Mouse (Mus musculus) hindbrain, embryonic 14.5 days (tissue): Measurements from ENCODE around the gene Syt8. TPM values are rescaled to one million over a fixed set of nuclear protein-coding genes. Genes with fewer than 3 reads are reported as not detected.

ENCODE experiments used
- ATAC-seq: fragments of 200-750 bp; cut with Nextera tagmentation; 2 replicates; pipeline ENCODE4 v1.8.0; 2017; ENCODE audit warnings: moderate number of reproducible peaks, mild to moderate bottlenecking, moderate TSS enrichment, moderate library complexity; ENCODE audit not compliant: low FRiP score
- DNase-seq: peaks from one replicate; pipeline ENCODE4 v3.0.0-alpha.2; 2015; ENCODE audit warnings: low spot score
- H3K27ac ChIP-seq: fragments of 300-500 bp; sonication (generic); 2 replicates; pipeline ENCODE4 v1.5.1; 2014; ENCODE audit warnings: mild to moderate bottlenecking, moderate library complexity
- H3K27me3 ChIP-seq: fragments of 300-500 bp; sonication (generic); 2 replicates; pipeline ENCODE4 v1.6.1; 2014; ENCODE audit warnings: mild to moderate bottlenecking, low read length, mixed read lengths; ENCODE audit not compliant: control insufficient read depth, insufficient read depth
- H3K36me3 ChIP-seq: fragments of 300-500 bp; sonication (generic); replicated peaks from 2 replicates; pipeline ENCODE4 v1.6.1; 2014; ENCODE audit not compliant: control insufficient read depth, insufficient read depth
- H3K4me1 ChIP-seq: fragments of 300-500 bp; sonication (generic); replicated peaks from 2 replicates; pipeline ENCODE4 v1.6.1; 2014; ENCODE audit warnings: antibody characterized with exemption, low read length, mixed read lengths; ENCODE audit not compliant: control insufficient read depth, insufficient read depth
- H3K4me2 ChIP-seq: fragments of 300-500 bp; sonication (generic); replicated peaks from 2 replicates; pipeline ENCODE4 v1.6.1; 2014; ENCODE audit warnings: mild to moderate bottlenecking, moderate library complexity
- H3K4me3 ChIP-seq: fragments of 300-500 bp; sonication (generic); replicated peaks from 2 replicates; pipeline ENCODE4 v1.5.1; 2014; ENCODE audit warnings: mild to moderate bottlenecking, low read length
- H3K9ac ChIP-seq: fragments of 300-500 bp; sonication (generic); 2 replicates; pipeline ENCODE4 v1.6.1; 2014
- H3K9me3 ChIP-seq: fragments of 300-500 bp; sonication (generic); 2 replicates; pipeline ENCODE4 v1.6.1; 2016; ENCODE audit warnings: low read length; ENCODE audit not compliant: control insufficient read depth
- WGBS: fragments of 180-500 bp; shearing (Covaris S2); extraction: QIAGEN DNeasy Blood & Tissue Kit; methylation state at CpG from one replicate; pipeline ENCODE4 v1.1.7; 2014; 5-methylcytosine and 5-hydroxymethylcytosine counted together
- polyA plus RNA-seq: library from polyadenylated mRNA; unstranded; fragments of >200 nt; fragmentation: Nextera tagmentation; extraction: Ambion mirVana; gene quantifications from 2 replicates; pipeline ENCODE4 v1.2.1, GENCODE M21; 2014

The Syt8 gene
- polyA plus RNA-seq, 1 experiment from 2014 or later = not detected

DNA sequence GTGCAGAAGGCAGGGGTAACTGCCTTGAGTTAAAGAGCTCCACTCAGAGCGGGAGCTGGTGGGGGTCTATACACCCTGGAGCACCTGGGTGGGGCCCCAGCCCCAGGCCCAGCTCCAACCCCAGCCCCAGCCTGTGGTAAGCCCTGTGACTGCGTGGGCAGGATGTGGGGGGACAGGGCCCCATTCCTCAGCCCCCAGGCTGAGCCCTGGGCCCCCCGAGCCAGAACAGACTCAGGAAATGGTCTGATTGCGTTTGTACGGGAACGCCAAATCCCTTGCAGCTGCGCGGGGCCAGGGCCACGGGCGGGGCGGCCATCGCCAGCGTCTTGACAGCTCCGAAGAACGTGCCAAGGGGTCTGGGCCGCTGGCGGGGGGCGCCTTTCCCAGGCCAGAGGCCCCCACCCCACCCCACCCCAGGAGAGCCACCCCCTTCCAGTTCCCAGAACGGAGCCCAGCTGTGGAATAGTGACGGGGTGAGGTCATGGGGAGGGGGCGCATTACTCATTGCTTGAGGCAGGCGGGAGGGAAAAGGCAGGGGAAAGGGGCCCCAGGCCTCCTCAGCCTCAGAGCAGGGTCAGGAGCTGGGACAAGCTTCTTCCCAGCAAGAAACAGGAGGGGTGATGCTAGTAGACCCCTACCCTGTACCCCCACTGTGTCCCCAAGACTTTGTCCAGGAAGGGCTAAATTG, 47.1 kb downstream of the Syt8 start:
- Histone ChIP-seq H3K4me2 (peak overlapping the region; percentile 57), H3K9me3 (no peaks in the 10 kb centered on the region), H3K27ac (peak overlapping the region; percentile 40), H3K4me1 (peaks cover 14% of the 10 kb centered on the region), H3K36me3 (no peaks in the 10 kb centered on the region), H3K27me3 (no peaks in the 10 kb centered on the region), H3K4me3 (peak overlapping the region; percentile 15), H3K9ac (peak overlapping the region; percentile 57)
- ATAC-seq (peak; percentile 44), DNase-seq (peak; percentile 32)
- WGBS = 2% methylated on average over 18 of the region's 22 CpGs

DNA sequence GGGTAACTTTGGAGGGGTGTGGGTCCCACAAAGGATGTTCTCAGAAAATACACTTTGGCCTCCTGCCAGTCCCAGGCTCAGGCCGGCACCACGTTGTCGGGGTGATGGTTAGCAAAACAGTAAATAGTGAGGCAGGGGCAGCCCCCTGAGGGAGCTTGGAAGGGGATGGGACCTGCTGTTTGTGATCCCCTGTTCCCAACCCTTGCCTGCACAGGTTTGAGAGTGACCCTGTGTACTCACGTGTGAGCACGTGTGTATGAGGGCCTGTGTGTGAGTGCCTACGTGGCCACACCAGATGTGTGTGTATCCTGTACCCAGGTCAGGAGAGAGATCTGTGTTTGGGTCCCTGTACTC, 47.6 kb downstream of the Syt8 start:
- WGBS = 24% methylated on average over 6 of the region's 6 CpGs

DNA sequence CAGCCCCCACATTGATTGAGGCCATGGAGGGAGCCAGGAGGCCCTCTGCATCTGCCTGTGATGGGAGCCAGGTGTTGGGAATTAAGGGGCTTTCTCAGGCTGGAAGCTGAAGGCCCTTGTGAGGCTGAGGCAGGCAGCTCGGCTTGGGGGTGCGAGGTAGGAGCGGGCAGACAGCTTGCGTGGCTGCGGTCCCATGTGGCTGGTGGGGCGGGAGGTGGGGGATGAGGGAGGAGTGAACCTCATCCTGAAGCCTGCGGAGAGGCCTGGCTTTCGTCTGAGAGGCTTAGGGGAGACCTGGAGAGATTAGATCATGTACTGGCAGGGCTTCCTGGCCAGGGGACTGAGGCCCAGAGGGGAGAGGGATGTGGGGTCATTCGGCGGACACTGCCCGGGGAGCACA, 48.5 kb downstream of the Syt8 start:
- peaks cover 18% of the 10 kb centered on the region for H3K4me1 ChIP-seq
- no peaks in the 10 kb centered on the region for H3K9me3 ChIP-seq
- DNase-seq (no peak), ATAC-seq (no peak)
- no peaks in the 10 kb centered on the region for H3K27me3 ChIP-seq
- no peak overlapping the region for H3K4me3 ChIP-seq
- no peak overlapping the region for H3K9ac ChIP-seq
- H3K36me3 ChIP-seq = no peaks in the 10 kb centered on the region
- no peak overlapping the region for H3K4me2 ChIP-seq
- H3K27ac ChIP-seq = no peak overlapping the region; the same call in 1 of the 2 replicates
- WGBS = 52% methylated on average over 11 of the region's 11 CpGs

More for the DNA sequence above, 47.6 kb downstream of the Syt8 start:
- H3K27me3 ChIP-seq = no peaks in the 10 kb centered on the region
- H3K4me1 ChIP-seq = peaks cover 14% of the 10 kb centered on the region
- H3K27ac ChIP-seq = peak overlapping the region; percentile 40; the same call in 1 of the 2 replicates
- no peaks in the 10 kb centered on the region for H3K9me3 ChIP-seq
- ATAC-seq = peak; percentile 10; the same call in 1 of the 2 replicates
- H3K4me3 ChIP-seq = no peak overlapping the region
- H3K36me3 ChIP-seq = no peaks in the 10 kb centered on the region
- H3K4me2 ChIP-seq = peak overlapping the region; percentile 57
- H3K9ac ChIP-seq = peak overlapping the region; percentile 57
- no peak for DNase-seq

DNA sequence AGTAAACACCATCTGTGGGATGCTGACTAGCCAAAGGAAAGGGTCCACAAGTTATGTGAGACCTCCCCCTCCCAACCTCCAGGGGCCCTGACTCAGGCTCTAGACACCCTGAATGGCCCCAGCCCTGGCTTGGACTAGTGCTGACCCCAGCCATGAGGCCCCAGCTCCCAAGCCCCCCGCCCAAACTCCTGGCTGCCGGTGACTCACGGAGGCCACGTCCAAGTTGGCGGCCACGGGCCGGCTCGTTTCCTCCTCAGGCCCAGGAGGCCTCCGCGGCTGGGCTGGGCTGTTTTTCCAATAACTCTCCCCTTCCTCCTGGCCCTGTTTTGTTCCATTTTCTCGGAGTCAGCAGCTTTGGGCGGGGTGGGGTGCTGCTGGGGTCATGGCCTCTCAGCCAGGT, 50.1 kb downstream of the Syt8 start:
- Histone ChIP-seq H3K4me3 (no peak overlapping the region), H3K4me1 (peaks cover 18% of the 10 kb centered on the region), H3K27me3 (no peaks in the 10 kb centered on the region), H3K4me2 (no peak overlapping the region), H3K9me3 (no peaks in the 10 kb centered on the region), H3K9ac (no peak overlapping the region), H3K36me3 (no peaks in the 10 kb centered on the region), H3K27ac (no peak overlapping the region)
- 77% methylated on average over 12 of the region's 12 CpGs for WGBS
- DNase-seq (no peak), ATAC-seq (no peak)

DNA sequence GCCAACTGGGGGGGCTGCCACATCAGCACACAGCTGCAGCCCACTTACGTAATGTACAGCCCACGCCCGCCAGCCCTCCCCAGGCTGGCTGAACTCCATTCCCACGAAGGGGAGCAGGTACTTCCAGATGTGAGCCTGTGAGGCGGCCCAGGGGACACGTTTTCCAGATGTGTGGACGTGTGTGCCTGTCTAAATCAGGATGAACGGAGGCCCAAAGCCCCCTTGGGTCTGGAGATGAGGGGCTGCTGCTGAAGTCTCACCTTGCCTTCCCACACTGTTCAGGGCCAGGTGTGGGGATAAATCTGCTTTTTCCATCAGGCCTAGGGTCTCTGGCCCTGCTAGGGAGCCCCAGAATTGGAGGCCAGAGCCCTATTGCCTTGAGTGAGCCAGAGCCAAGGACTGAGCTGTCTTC, 52.1 kb downstream of the Syt8 start:
- H3K27ac ChIP-seq = 0 out of 2 replicates have a peak overlapping the region, but pooled peaks have one; percentile 7
- no peak for ATAC-seq

DNA sequence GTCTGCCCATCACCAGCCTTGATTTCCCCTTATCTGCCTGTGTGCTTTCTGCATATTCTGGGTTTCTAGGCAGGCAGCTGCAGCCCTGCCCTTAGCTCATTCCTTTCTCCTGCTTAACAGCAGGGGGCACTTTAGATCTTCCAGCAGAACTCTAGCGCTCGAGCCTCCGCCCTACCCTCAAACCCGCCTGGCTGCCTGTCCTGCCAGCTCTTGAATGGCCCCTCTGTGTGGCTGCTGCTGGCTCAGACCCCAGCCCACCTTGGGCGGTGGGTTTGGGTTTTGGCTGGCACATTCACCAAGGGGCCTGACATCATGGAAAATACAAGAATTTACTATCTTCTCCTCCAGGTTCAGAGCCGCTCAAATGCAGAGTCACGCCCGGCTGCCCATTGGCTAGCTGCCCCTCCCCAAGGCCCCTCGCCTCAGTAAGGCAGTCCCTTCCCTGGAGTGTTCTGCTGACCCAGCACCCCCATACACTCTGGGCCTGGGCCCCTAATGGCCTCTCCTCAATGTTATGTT, 52.8 kb downstream of the Syt8 start:
- Histone ChIP-seq H3K9me3 (no peaks in the 10 kb centered on the region), H3K27me3 (no peaks in the 10 kb centered on the region), H3K27ac (0 out of 2 replicates have a peak overlapping the region, but pooled peaks have one; percentile 7), H3K9ac (no peak overlapping the region), H3K36me3 (no peaks in the 10 kb centered on the region), H3K4me1 (peaks cover 7% of the 10 kb centered on the region), H3K4me3 (no peak overlapping the region), H3K4me2 (0 out of 2 replicates have a peak overlapping the region, but pooled peaks have one; percentile 15)
- ATAC-seq = peak; percentile 74; the same call in 1 of the 2 replicates
- peak; percentile 66 for DNase-seq
- 23% methylated on average over 9 of the region's 9 CpGs for WGBS

More for the DNA sequence above, 52.1 kb downstream of the Syt8 start:
- H3K9me3 ChIP-seq = no peaks in the 10 kb centered on the region
- WGBS = 73% methylated on average over 8 of the region's 8 CpGs
- no peaks in the 10 kb centered on the region for H3K36me3 ChIP-seq
- H3K27me3 ChIP-seq = no peaks in the 10 kb centered on the region
- no peak overlapping the region for H3K4me3 ChIP-seq
- no peak overlapping the region for H3K4me2 ChIP-seq
- DNase-seq = no peak
- H3K4me1 ChIP-seq = peaks cover 14% of the 10 kb centered on the region
- no peak overlapping the region for H3K9ac ChIP-seq

DNA sequence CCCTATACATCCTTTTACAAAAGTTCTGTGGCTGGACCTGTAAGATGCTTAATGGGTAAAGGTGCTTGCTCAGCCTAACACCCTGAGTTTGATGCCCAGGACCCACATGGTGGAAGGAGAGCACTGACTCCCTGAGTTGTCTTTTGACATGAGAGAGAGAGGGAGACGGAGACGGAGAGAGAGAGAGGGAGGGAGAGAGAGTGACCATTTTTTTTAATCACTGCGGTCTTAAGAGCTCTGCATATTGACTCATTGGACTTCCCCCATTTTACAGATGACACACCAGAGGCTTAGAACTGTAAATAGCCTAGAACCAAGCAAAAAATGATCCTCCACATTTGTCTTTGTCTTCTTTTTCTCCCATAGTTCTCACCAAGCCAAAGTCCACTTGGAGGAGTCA, 53.4 kb downstream of the Syt8 start:
- WGBS = 86% methylated on average over 3 of the region's 3 CpGs
- no peak overlapping the region for H3K27ac ChIP-seq

More for the DNA sequence above, 53.4 kb downstream of the Syt8 start:
- H3K36me3 ChIP-seq = no peaks in the 10 kb centered on the region
- H3K9ac ChIP-seq = no peak overlapping the region
- no peaks in the 10 kb centered on the region for H3K9me3 ChIP-seq
- DNase-seq (no peak), ATAC-seq (no peak)
- H3K4me3 ChIP-seq = no peak overlapping the region
- H3K27me3 ChIP-seq = no peaks in the 10 kb centered on the region
- no peak overlapping the region for H3K4me2 ChIP-seq
- H3K4me1 ChIP-seq = 0 out of 2 replicates have a peak, but pooled peaks cover 3% of the 10 kb centered on the region

Other genes with a start within 250 kb of the Syt8 start
- gene Gm10153, start 244.5 kb upstream of the Syt8 start, polyA plus RNA-seq = not detected in 2 replicates
- gene Krtap5-3, start 233.5 kb upstream of the Syt8 start, polyA plus RNA-seq = not detected in 2 replicates
- gene Gm7579, start 223.0 kb upstream of the Syt8 start, polyA plus RNA-seq = not detected in 2 replicates
- gene Krtap5-5, start 204.9 kb upstream of the Syt8 start, polyA plus RNA-seq = not detected in 2 replicates
- not detected in 2 replicates for gene Gm40460, start 193.8 kb upstream of the Syt8 start, polyA plus RNA-seq
- not detected in 2 replicates for gene Gm2431, start 176.5 kb upstream of the Syt8 start, polyA plus RNA-seq
- gene Gm4559, start 160.5 kb upstream of the Syt8 start, polyA plus RNA-seq = not detected in 2 replicates
- gene Krtap5-1, start 137.7 kb upstream of the Syt8 start, polyA plus RNA-seq = not detected in 2 replicates
- gene Krtap5-4, start 131.3 kb upstream of the Syt8 start, polyA plus RNA-seq = not detected in 2 replicates
- 6.4 and 7.3 TPM in 2 replicates for gene Ifitm10, start 61.1 kb upstream of the Syt8 start, polyA plus RNA-seq
- not detected in 2 replicates for gene Gm49369, start 52.2 kb upstream of the Syt8 start, polyA plus RNA-seq
- 313 and 325 TPM in 2 replicates for gene Ctsd, start 46.8 kb upstream of the Syt8 start, polyA plus RNA-seq
- 1.0 TPM in 1 of 2 replicates, not detected in the other for gene Tnni2, start 7.0 kb downstream of the Syt8 start, polyA plus RNA-seq
- 4.8 and 8.2 TPM in 2 replicates for gene Lsp1, start 26.0 kb downstream of the Syt8 start, polyA plus RNA-seq
- 1.2 and 1.6 TPM in 2 replicates for gene Tnnt3, start 64.0 kb downstream of the Syt8 start, polyA plus RNA-seq
- 21.6 and 22.9 TPM in 2 replicates for gene Mrpl23, start 97.8 kb downstream of the Syt8 start, polyA plus RNA-seq
- gene Igf2, start 232.0 kb downstream of the Syt8 start, polyA plus RNA-seq = 141 and 194 TPM in 2 replicates
- gene Gm49394, start 235.1 kb downstream of the Syt8 start, polyA plus RNA-seq = not detected in 2 replicates